Mouse (Mus musculus) brain, adult 2 months (tissue): ENCODE measurements around the gene Gm17018.

Source experiments
- DNase-seq: peaks from one replicate; pipeline ENCODE4 v3.0.0; 2011; ENCODE audit warnings: low read depth, low spot score

The Gm17018 gene

DNA sequence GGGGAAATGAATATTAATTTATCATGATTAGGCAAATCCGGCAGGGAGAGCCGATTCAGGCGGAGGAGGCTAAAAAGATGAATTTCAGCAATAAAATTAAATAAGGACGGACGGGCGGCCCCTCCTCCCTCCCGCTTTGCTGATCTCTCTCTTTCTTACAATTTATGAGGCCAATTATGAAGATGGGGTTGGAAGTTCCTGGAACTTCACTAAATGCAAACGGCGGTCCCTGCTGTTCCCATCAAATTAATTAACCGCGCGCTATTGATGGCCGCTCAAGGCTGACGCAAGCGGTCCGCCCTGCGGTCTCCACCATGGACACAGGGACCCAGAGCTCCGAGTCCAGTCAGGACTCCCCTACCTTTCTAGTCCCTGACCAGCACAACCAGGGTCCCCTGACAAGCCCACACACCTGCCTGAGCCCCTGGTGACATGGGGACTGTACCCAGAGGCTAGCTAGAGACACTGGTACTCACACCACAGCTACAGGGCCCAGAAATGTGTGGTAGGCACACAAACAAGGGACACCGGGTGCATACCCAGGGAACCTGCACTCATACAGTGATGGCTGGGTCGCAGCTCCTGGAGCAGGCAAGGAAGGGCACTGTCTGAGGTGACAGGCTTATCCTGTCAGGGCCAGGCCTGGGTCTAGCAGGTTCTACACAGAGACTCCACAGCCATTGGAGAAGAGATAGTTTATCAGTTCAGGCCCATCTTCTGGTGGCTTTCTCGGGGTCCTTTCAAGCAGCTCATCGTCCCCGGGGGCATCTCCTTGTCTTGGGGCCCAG is 11.1 kb upstream of the Gm17018 start:
- DNase-seq: no peak

DNA sequence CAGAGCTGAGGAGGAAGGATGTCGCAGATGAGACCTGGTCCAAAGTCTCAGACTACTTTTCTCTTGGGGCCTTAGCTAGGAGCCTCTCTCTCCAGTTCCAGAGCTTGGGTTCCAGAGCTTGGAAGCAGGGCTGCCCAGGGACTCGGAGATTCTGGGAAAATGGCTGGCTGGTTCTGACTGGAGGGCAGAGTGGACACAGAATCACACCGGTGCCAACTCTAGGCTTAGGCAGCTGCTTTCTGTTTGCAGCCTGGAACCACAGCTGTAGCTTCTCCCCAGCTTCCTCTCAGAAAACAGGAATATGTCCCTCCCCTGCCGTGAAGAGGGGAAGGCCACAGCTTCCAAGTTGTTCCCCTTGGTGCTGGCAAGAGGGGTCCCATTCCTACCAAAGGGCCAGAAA is 10.5 kb upstream of the Gm17018 start:
- no peak for DNase-seq

DNA sequence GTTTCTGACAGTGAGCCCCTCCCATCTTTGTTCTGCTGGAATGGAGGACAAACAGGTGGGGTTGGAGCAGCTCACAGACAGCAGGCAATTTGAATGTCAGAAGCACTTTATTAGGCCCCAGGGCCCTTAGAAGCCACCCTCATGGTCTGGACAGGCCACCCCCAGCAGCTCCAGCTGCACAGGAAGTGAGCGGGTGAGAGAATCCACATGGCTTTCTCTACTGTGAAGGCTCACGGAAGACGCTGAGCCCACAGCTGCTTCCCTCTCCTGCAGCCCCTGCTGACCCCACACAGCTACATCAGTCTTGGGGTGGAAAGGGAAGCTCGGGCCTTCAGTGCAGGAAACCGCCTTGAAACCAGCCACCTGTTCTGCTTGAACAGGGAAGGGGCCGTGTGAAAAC is 8.2 kb upstream of the Gm17018 start:
- no peak for DNase-seq

DNA sequence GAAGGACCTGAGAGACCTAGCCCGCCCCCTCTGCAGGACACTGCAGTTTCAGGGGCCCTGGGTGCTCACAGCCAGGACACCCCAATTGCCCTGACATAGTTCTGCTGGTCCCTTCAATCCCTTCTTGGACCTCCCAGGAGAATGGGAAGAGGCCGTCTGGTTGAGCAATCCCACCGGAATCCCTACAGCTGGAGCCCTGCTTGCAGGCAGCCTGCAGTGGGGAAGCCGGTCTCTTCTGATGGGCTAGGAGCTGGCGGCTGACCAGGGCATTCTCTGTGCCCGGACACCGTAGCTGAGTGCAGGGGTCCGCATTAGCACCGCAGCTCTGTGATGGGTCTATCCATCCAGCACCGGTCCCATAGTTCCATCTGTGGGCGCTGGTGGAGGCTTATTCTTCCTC is 6.3 kb upstream of the Gm17018 start:
- DNase-seq: no peak

DNA sequence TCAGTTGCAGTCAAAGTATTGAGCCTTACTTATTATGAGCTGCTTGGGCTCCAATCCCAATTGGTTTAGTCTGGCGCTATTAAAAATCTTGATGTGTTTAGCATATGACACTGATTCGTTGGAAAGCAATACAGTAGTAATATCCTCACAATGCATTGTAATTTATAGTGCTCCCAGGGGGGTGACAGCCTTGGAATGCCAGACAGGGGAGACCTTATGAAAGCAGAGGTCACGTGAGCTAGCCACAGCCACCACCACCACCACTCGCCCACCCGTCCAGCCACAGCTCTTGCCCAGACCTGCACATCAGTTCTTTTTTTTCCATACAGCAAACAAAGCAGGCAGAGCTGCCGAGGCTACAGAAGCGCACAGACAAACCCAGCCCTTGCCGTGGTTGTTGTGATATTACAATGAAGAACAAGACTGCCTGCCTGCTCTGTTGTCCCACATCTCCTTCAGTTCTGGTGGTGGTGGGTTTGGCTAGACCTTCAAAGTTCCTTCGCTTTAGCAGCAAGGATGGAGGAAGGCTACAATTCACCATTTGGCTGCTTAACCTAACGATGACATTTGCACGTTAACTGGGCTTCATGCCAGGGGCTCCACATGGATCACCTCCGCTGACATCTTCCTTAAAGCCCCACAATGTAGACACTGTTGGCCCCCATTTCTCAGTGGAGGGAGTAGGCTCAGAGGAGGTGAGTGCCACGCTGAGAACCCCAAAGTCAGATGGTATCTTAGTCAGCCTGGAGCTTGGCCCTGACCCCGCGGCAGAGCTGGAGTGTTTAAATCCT is 5.7 kb downstream of the Gm17018 start:
- DNase-seq: no peak

DNA sequence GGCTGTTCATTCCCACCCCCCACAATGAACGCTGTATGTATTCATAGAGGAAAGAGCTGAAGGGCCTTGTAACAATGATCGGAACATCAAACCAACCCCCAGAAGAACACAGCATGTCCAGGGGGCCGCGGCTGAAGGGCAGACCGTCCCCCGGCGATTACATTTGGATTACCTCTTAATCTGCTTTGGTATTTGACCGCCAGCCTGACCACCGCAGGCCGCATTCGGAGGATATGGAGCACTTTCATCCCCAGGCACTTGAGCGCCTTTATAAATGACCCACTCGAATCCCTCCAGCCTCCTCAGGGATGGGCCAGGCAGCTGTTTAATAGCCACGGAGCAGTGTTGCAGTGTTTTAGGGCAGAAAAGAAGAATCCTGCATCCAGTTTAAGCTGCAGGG is 7.0 kb downstream of the Gm17018 start:
- no peak for DNase-seq

DNA sequence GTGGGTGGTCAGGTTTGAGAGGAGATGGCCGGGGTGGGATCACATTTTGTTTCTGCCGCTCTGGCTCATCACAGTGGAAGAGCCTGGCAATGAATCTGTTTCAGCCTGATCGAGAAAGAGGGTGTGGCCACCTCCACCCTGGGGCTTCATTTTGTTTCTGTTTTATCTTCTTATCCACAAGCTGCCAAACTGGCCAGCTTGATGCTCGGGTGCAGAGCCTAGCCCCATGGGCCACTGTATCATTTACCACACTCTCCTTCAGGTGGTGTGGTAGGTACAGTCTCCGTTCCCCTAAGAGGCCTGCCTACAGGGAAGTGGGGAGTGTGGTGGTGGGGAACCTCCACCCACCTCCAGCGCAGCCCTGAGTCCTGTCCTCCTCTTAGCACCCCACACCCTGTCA is 12.6 kb downstream of the Gm17018 start:
- DNase-seq: no peak

DNA sequence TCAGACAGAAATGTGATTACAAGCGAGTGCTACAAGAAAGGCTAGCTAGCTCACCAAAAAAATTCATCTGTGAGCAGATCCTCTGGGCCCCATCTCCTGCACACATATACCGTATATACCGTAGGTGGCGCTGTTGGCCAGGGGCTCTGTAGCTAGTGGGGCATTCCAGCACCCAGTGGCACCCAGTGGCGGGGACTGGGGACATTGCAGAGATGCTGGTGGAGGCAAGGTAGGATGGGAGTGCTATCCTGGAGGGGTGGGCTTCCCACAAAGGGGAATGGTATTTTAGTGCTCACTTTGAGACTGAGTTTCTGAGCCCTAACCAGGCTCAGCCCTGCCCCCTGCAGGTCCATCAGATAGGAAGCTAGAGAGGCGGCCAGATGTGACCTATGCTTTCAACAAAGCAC is 13.4 kb downstream of the Gm17018 start:
- DNase-seq: peak; percentile 81

DNA sequence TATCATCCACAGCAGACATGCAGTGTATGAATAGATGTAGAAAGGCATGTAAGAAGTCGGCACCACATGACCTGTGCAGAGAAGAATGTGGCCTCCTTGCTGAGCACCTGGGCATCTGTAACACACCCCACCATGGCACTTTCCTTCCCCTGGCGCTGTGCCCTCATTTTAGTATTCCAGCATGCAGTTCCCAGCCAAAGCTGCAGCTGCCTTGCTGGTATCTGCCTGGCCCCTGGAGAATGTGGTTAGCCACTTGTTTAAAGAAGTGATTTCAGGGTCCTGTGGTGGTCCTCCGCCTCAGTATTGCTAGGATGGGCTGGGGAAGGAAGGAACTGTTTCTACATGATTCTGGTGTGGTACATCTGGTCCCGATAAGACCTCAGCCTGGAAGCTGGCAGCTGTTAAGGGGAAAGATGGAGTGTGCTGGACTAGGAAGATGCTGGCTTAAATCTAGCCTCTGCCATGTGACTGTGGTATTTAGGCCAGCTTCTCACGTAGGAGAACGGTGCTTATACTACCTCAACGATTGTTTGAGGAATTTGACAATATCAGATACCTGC is 14.0 kb downstream of the Gm17018 start:
- no peak for DNase-seq

DNA sequence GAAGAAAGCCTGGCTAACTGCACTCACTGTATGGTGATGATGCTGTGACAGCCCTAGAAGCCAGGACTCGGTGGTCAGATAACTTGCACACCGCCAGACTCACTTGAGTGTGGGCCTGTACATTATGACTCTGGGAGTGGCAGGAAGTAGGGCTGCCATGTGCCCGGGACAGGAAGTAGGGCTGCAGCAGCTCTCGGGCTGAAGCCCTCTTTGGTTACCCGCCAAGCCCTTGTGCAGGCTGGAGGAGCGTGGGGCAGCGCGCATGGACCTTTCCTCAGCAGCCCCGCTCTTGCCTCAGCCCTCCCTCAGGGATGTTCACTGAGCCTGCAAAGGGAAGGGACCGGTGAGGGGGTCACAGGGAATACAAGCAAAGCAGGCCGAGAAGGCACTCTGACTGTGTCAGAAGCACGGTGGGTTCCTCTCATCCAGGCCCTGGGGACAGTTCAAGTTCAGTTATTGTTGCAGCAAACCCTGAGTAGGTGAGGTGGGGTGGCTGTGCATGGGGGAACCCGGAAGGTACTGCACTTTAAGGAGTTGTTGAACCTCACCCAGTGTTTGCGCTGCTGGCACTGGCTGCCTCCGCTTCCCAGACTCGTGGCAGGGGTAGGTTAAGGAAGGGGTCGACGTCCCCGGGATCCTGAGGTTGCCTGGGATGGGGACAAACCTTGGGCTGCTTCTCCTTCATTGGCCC is 14.7 kb downstream of the Gm17018 start:
- DNase-seq: no peak

DNA sequence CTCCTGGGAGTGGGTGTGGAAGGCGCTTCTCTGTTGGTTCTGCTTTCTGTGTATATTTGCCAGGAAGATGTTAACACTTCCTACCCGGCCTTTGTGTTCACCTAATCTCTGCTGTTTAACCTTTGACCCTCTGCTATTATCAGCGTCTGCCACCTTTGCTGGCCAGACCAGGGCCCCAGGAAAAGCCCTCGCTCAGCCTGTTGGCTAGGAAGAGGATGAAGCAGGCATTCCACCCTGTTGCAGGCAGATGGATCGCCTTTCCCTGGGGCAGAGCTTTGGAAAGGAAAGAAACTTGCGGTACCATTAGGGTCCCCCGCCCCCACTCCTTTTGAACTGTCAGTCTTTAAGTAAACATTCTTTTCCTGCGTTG is 15.2 kb downstream of the Gm17018 start:
- no peak for DNase-seq

DNA sequence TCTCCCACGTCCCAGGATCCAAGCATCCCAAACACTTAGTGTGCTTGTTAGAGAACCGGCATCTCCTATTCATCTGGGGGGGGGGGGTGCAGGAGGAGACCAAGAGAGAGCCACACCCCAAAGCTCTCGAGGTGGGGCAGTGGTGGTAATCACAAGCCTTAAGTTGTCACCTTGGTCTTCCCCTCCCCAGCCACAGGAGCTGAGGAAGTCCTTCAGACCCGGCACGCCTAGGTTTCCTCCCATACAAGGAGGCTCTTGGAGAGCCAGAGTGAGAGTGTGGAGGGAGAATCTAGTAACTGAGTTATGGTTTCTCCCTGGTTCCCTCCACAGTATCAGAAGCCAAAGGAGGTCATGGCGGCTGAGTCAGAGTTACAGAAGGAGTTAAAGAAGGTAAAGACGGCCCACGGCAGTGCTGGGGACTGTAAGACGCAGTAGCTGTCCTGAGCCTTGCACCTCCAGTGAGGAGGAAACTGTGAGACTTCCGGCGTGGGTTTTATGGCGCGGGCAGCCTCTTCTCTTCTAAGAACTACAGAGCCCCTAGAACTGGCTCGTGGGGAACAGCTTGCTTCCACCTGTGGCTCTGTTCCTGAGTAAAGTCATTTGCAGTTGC is 16.8 kb downstream of the Gm17018 start:
- DNase-seq: no peak

DNA sequence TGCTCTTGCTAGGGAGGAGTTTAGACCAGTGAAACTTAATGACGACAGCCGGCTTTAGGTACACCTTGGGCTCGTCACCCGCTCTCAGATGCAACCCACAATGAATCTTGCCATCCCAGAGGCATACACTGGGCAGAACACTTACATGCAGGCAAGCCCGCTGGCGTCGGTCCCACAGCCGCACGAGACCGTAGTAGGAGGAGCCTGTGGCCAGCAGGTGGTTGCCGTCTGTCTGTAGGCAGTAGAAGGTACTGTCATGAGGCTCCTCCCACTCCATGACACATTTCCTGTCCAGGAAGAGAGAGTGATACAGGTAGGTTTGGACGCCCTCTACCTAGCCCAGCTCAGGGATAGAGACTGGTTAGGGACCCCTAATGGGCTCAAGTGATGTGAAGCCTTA is 18.6 kb downstream of the Gm17018 start:
- DNase-seq: no peak

DNA sequence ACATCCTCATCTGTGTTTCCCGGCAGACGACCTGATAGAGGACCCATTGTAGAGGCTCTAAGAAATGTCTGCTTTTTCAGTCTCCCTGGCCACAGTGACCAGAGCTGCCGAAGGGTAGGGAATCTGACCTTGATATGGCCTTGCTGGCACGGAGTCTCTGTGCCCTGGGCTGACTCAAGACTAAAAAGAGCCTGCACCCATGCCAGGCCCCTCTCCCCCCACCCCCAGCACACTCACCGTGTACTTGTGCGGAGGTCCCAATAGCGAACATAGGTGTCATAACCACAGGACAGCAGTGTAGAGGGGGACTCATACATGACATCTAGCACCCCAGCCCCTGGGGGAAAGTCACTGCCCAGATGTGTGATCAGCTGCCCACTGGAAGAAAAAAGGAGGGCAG is 19.0 kb downstream of the Gm17018 start:
- no peak for DNase-seq

DNA sequence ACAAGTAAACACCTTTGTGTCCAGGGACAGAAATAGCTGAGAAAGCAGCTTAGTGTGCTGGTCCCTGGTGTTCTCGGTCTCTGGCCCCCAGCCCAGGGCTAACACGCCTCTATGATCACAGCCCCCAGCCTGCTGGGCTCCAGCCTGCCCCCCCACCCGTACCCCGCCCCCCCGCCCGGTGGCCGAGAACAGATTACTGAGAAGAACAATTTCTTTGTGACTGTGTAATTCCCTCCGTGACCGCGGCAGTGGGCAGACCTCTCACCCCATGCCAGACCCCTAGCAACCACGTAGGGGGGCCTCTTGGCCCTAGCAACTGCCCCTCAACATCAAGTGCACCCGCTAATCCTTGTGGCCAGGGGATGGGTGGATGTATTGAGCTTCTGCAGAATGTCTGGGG is 19.8 kb downstream of the Gm17018 start:
- no peak for DNase-seq

DNA sequence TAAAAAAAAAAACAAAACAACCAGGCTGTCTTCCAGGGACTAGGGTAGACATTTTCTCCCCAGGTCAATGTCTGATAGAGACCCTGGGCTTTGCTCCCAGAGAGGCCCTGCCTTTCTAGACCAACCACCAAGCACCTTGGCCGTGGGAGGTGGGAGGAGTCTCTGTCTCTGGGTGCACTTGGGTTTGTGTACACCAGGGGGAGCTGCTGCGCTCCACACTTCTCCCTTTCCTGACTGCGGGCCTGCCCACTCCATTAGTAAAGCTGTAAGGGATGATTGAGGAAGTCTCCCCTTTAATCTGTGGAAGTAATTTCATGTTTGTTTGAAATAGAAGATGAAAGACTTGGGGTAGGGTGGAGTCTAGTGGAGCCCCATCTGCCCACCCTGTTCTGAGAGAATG is 20.8 kb downstream of the Gm17018 start:
- DNase-seq: peak; percentile 35

DNA sequence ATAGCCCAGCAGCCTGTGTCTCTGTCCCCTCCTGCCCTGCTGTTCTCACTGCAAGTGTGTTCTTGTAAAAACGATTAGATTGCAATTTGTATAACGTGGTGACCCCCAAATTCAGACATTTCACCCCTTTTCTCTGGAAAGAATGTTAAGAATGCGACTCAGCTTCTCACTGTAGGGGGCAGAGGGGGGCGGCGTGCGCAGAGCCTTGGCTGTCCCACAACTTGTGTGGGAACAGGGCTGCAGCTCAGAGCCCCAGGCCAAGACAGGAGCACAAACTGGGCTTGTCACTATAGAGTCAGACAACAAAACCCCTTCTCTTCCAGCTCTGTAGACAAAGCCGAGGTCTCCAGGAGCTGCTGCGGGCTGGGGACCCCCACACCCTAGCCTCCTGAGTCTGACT is 21.7 kb downstream of the Gm17018 start:
- no peak for DNase-seq

DNA sequence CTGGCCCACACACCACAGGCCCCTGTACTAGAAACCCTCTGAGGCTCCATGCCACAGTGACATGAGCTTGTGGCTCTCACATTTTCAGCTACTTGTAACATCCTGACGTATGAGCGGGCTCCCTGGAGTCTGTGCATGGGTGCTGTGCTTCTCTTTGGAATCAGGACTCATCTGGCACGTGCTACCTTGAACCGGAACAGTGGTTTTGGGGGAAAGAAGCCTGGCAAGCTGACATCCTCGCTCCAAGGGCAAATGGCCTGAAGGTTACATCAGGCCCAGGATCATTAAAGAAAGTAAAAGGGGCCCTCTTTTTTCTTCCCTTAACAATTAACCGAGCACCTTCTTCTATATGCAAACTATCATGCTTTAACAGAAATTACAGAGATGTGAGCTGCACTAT is 22.7 kb downstream of the Gm17018 start:
- no peak for DNase-seq

DNA sequence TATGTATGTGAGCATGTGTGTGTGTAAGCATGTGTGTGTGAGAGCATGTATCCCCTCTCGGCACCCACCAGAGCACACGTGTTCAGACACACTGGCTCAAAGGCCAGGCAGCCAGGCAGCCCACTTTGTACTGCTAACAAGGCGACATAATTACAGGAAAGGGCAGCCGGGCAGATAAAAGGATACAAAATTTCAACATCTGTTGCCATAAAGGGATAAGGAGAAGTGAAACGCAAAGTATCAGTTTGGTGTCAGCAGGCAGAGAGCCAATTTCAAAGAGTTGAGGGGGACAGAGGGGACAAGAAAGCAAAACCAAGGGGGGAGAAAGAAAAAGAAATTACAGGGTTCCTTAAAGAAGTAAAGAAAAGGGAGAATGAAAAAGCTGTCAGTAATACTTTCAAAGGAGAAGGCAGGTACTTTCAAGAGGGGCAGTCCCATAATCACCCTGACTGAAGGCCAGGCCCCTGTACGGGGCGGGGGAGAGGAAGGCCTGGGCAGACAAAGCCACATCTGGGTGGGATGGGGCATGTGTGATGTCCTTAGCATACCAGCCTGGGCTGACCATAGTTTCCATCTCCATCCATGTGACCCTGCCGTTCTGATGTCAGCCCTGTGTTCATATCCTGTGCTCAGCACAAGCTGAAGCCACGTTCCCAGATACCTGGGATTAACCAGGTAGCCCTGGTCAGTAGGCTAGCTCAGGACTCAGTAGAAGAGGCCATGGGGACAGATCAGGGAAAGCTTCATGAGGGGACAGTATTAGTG is 24.6 kb downstream of the Gm17018 start:
- DNase-seq: no peak

DNA sequence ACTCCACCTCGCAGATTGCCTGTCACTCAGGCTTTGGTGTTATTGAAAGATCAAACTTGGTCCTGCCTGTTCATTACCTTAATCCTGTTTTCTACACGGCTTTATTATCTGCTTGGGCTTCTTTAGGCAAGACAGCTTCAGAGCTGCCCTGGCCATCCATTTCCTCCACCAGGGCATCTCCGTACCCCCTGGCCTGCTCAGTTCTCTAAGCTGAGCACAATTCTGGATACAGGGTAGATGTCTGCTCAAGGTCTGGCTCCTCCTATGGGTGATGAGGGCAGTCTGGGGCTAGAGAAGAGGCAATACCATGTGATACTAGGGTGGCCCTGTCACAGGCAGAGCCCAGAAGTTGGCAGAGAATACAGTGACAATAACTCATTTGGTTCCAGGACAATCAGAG is 26.4 kb downstream of the Gm17018 start:
- DNase-seq: no peak
